Mouse (Mus musculus) E14TG2a.4 (cell line): ENCODE measurements around the gene Rfx1.

ENCODE experiments used
- H3K27me3 ChIP-seq: 2 replicates; pipeline ENCODE4 v1.6.1; 2014; ENCODE audit warnings: low read length, control low read depth; ENCODE audit not compliant: insufficient read depth
- H3K36me3 ChIP-seq: 2 replicates; pipeline ENCODE4 v1.6.1; 2014; ENCODE audit warnings: low read length, control low read depth; ENCODE audit not compliant: insufficient read depth
- H3K4me1 ChIP-seq: replicated peaks from 2 replicates; pipeline ENCODE4 v1.6.1; 2014; ENCODE audit warnings: low read depth, low read length, control low read depth
- H3K4me3 ChIP-seq: replicated peaks from 2 replicates; pipeline ENCODE4 v1.5.1; 2014; ENCODE audit warnings: mild to moderate bottlenecking, low read length
- H3K9me3 ChIP-seq: 2 replicates; pipeline ENCODE4 v1.6.1; 2014; ENCODE audit warnings: low read length, control low read depth
- CTCF ChIP-seq: conservative IDR thresholded peaks from 2 replicates; pipeline ENCODE4 v1.5.1; 2014; ENCODE audit warnings: low read length
- NANOG ChIP-seq: IDR thresholded peaks from 2 replicates; pipeline ENCODE4 v1.6.1; 2014; ENCODE audit warnings: borderline replicate concordance, low read length, mixed read lengths
- POU5F1 ChIP-seq: IDR thresholded peaks from 2 replicates; pipeline ENCODE4 v1.6.1; 2014; ENCODE audit warnings: low read length, borderline replicate concordance

The Rfx1 gene

GRCm38 (mm10) chr8:84066291-84066930 lies at the start of gene Rfx1:
Gene Rfx1 (plus strand): TSS chr8:84066834.
- no peaks in the 10 kb centered on the region for H3K9me3 ChIP-seq
- H3K27me3 ChIP-seq, result no peaks in the 10 kb centered on the region
- H3K4me3 ChIP-seq, result peak within 1 kb of the TSS; percentile 90
- H3K4me1 ChIP-seq, result peaks cover 49% of the 10 kb centered on the region
- peaks cover 5% of the 10 kb centered on the region; the same call in 1 of the 2 replicates for H3K36me3 ChIP-seq
- TF ChIP-seq CTCF, result no peak
- no peak; the same call in 1 of the 2 replicates for TF ChIP-seq NANOG
- no peak for TF ChIP-seq POU5F1

GRCm38 (mm10) chr8:84019738-84020137 lies 46.9 kb upstream of the Rfx1 start:
- Histone ChIP-seq H3K9me3 (peaks cover 4% of the 10 kb centered on the region), H3K4me1 (peaks cover 52% of the 10 kb centered on the region), H3K27me3 (peaks cover 21% of the 10 kb centered on the region), H3K36me3 (no peaks in the 10 kb centered on the region), H3K4me3 (no peak overlapping the region)
- TF ChIP-seq NANOG (no peak), POU5F1 (no peak), CTCF (no peak)

GRCm38 (mm10) chr8:84021096-84021495 lies 45.5 kb upstream of the Rfx1 start, which contains the start of gene Palm3:
Gene Palm3 (plus strand): TSS chr8:84021471.
- TF ChIP-seq POU5F1 (no peak), NANOG (no peak), CTCF (no peak)
- peaks cover under 1% of the 10 kb centered on the region; the same call in 1 of the 2 replicates for H3K9me3 ChIP-seq

GRCm38 (mm10) chr8:84021569-84021968 lies 45.1 kb upstream of the Rfx1 start:
- peaks cover 68% of the 10 kb centered on the region for H3K4me1 ChIP-seq
- H3K27me3 ChIP-seq, result peaks cover 21% of the 10 kb centered on the region
- TF ChIP-seq NANOG (no peak), CTCF (no peak), POU5F1 (no peak)
- no peaks in the 10 kb centered on the region for H3K9me3 ChIP-seq
- peak overlapping the region; percentile 63; the same call in 1 of the 2 replicates for H3K4me3 ChIP-seq
- H3K36me3 ChIP-seq, result no peaks in the 10 kb centered on the region

More at GRCm38 (mm10) chr8:84021096-84021495, 45.5 kb upstream of the Rfx1 start, which contains the start of gene Palm3:
- Histone ChIP-seq H3K4me3 (peak within 1 kb of the TSS; percentile 63), H3K27me3 (peaks cover 21% of the 10 kb centered on the region), H3K4me1 (peaks cover 63% of the 10 kb centered on the region), H3K36me3 (no peaks in the 10 kb centered on the region)

GRCm38 (mm10) chr8:84023085-84023484 lies 43.5 kb upstream of the Rfx1 start:
- H3K9me3 ChIP-seq, result no peaks in the 10 kb centered on the region
- H3K27me3 ChIP-seq, result peaks cover 13% of the 10 kb centered on the region
- no peak for TF ChIP-seq POU5F1
- no peak for TF ChIP-seq CTCF
- no peak for TF ChIP-seq NANOG
- H3K36me3 ChIP-seq, result peaks cover 4% of the 10 kb centered on the region
- H3K4me3 ChIP-seq, result no peak overlapping the region
- peaks cover 83% of the 10 kb centered on the region for H3K4me1 ChIP-seq

GRCm38 (mm10) chr8:84023631-84024030 lies 43.0 kb upstream of the Rfx1 start:
- H3K27me3 ChIP-seq, result peaks cover 8% of the 10 kb centered on the region; the same call in 1 of the 2 replicates
- H3K4me3 ChIP-seq, result no peak overlapping the region
- no peaks in the 10 kb centered on the region for H3K9me3 ChIP-seq
- H3K4me1 ChIP-seq, result peaks cover 89% of the 10 kb centered on the region
- TF ChIP-seq POU5F1 (no peak), NANOG (no peak), CTCF (no peak)
- peaks cover 9% of the 10 kb centered on the region for H3K36me3 ChIP-seq

- Histone ChIP-seq H3K9me3 (no peaks in the 10 kb centered on the region), H3K36me3 (peaks cover 13% of the 10 kb centered on the region), H3K4me3 (no peak overlapping the region), H3K27me3 (peaks cover 8% of the 10 kb centered on the region; the same call in 1 of the 2 replicates), H3K4me1 (peaks cover 94% of the 10 kb centered on the region)
- TF ChIP-seq CTCF (peak; percentile 92), NANOG (no peak), POU5F1 (no peak)
Observed at GRCm38 (mm10) chr8:84024171-84024570, 42.5 kb upstream of the Rfx1 start.

GRCm38 (mm10) chr8:84025863-84026262 lies 40.8 kb upstream of the Rfx1 start:
- H3K27me3 ChIP-seq, result peaks cover under 1% of the 10 kb centered on the region; the same call in 1 of the 2 replicates
- peak overlapping the region; percentile 83 for H3K4me3 ChIP-seq
- H3K4me1 ChIP-seq, result peaks cover 91% of the 10 kb centered on the region
- H3K36me3 ChIP-seq, result peaks cover 28% of the 10 kb centered on the region
- no peak for TF ChIP-seq POU5F1
- no peak for TF ChIP-seq CTCF
- no peak for TF ChIP-seq NANOG
- no peaks in the 10 kb centered on the region for H3K9me3 ChIP-seq

- peaks cover 81% of the 10 kb centered on the region for H3K4me1 ChIP-seq
- H3K36me3 ChIP-seq, result peaks cover 41% of the 10 kb centered on the region
- no peaks in the 10 kb centered on the region for H3K9me3 ChIP-seq
- H3K27me3 ChIP-seq, result no peaks in the 10 kb centered on the region; the same call in 1 of the 2 replicates
- no peak overlapping the region for H3K4me3 ChIP-seq
- no peak for TF ChIP-seq CTCF
- TF ChIP-seq NANOG, result no peak
- TF ChIP-seq POU5F1, result no peak
Observed at GRCm38 (mm10) chr8:84027449-84027848, 39.2 kb upstream of the Rfx1 start.
